Mouse (Mus musculus) gastrocnemius, postnatal 25 days (tissue): ENCODE results near the gene Sema5b. TPM values are rescaled to one million over a fixed set of nuclear protein-coding genes. Genes with fewer than 3 reads are reported as not detected.
"Not testable (repeated sequence)": the region's sequence is repeated elsewhere in the genome, so short reads cannot be mapped to it uniquely, and the experiment has no call there.

Source experiments
- DNase-seq: peaks from one replicate; pipeline ENCODE4 v3.0.0; 2022
- total RNA-seq, 2 experiments: library from RNA; stranded (reverse); gene quantifications; 1 replicate in 1 of 2; 2 replicates in 1 of 2; pipeline ENCODE4 v1.2.3; 2021

Sema5b gene
- total RNA-seq, 2 experiments from 2014 or later, result 0.20 to 0.35 TPM

DNA sequence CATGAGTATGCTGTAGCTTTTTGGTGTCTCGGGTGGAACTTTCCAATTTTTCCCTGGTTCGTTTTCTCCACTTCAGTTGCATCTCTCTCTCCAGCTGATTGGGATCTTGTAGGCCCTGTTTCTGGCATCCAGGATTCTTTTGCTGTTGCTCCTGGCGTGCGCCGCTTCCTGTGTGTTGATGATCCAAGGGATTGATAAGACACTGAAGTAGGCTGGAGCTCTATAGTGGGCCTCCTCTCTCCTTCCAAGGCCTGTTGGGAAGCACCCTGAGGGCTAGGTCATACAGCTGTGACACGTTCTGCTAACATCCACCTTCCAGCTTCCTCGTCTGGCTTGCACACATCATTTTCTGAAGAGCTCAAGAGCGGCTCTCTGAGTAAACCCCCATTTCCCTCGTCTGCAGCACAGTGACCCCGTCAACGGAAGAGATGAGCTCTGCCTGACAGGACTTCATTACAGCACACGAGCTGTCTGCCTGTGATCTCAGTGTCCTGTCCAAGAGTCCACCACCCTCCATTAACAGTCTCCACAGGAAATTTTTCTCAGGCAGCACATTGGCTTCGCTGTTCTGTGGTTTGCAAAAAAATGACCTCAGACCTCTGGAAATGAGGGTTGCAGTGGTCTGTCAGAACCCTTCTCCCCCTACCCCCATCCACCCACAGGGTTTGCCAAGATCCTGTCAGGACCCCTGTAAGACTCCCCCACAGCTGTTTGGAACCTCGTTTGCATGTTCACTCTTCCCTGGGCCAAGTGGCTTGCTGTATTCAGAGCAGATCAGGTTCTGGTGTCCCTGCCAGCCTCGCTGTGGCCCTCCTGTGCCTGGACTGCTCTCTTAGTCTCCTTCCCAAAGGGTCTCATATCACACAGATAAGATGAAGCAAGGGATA is 14.9 kb downstream of the Sema5b start:
- DNase-seq, result no peak

DNA sequence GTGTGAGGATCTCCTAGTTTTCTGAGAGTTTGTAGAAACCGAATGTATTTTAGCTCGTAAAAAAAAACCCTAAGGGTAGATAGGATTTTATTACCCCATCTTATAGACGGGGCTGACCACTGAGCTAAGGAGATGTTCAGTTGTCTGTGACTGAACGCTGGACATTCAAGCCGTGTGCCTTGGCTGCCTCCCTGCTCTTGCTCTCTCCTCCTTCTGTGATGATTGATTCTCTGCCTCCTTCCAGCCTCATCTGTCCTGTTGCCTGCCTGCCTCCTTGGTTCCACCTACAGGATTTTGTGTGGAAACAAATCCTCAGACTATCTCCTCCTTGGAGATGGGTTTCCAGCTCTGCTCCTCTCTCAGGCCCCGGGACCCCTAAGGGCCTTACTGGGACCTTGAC is 16.1 kb downstream of the Sema5b start:
- DNase-seq, result no peak

DNA sequence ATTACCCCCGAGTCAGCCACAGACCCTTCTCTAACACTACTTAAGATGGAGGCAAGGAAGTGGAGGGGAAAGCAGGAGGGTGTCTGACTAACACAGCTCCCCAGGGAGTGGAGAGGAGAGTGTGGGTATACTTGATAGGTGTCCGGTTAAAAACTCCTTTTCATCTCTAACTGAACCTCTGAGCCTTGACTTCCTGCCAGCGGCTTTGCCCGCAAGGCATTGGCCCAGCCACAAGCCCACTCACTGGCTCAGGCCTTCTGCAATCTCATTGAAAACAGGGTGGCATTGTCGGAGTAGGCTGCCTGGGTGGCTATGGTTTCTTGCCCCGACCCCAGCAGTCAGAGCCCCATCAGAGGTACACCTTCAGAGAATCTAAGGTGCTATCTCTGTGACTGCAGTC is 20.6 kb downstream of the Sema5b start:
- DNase-seq, result no peak

DNA sequence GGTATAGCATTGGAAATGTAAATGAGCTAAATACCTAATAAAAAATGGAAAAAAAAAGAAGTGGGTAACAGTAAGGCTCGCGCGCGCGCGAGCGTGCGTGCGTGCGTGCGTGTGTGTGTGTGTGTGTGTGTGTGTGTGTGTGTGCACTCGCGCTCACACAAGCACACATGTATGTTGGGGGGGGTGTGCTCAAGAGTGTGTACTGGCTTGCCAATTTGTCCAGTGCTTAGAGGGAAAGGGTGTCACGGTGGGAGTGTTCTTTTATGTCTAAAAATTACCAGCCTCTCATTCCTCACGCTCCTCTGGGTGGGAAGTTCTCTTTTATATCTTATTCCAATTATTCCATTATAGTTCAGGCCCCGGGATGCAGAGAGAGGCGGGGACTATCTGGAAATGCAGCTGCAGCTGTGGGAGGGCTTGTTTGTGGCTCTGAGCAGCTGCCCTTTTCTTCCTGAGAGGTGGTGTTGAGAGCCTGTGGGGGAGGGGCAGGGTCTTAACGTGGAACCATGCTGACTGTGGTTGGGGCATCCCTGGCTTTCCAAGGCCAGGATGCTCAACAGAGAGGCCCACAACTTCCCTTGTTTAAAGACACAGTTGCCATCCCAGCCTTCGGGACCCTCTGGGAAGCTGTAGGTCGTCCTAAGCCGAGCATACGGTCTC is 23.4 kb downstream of the Sema5b start:
- no peak for DNase-seq

DNA sequence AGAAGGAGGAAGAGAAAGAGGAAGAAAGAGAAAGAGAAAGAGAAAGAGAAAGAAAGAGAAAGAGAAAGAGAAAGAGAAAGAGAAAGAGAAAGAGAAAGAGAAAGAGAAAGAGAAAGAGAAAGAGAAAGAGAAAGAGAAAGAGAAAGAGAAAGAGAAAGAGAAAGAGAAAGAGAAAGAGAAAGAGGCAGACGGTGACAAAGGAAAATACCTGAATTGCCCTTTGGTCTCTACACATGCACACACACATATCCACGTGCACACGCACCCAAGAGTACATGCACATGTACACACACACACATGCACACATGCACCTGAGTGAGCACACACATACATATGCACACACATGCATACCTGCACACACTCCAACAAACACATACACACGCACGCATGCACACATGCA is 24.7 kb downstream of the Sema5b start:
- not testable (repeated sequence) for DNase-seq

DNA sequence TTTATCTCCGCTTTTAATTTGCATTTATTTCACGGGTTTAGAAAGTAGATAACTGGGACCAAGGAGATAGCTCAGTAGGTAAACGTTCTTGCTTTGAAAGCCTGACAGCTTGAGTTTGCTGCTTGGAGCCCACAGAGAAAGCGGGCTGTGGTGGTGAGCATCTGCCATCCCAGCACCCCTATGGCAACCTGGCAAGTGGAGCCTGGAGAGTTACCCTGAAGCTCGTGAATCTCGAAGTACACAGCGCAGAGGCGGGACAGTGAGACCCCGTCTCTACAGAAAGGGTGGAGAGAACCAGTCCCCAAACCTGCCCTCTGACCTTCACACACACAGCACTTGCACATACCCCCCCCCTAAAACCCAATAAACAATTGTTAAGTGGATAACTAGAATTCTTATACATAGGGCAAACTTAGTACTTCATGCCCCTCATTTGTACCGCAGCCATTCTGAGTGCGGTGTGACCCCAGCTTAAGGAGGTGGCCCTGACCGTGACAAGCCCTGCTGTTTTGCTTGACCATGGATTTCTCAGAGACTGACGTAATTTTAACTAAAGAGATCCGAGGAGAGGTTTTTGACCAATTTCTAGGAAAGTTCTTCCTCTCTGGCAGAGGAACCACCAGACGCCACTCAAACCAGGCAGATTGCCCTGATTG is 27.4 kb downstream of the Sema5b start:
- no peak for DNase-seq

DNA sequence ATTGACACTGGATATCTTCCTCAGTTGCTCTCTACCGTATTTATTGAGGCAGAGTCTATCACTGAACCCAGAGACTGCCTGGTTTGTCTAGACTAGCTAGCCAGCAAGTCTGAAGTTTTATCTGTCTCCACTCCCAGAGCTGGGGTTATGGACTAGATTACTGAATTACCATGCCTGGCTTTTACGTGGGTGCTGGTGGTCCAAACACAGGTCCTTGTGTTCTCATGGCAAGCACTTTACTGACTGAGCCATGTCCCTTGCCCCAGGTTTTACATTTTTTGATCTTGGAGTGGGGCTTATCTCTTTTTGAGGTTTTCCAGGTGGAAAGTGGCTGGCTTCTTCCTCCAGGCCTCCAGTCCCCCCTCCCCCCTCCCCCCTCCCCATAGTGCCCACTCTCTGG is 28.4 kb downstream of the Sema5b start:
- no peak for DNase-seq

DNA sequence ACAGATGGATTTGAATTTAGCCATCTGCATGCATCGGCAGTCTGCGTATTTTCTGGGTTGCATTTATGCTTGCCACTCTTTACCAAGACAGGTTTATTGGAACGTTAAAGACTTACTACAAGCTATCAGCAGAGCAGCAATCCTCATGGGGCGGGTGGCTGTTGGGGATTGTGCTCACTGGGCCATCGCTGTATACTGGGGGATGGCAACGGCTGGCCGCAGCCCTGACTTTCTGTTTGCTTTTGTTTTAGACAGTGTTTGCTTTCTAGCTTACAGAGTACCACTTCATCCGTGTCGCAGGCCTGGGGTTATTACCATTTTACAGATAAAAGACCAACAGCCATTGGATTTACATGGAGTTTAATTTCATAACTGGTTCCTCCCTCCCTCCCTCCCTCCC is 28.8 kb downstream of the Sema5b start:
- DNase-seq, result no peak

DNA sequence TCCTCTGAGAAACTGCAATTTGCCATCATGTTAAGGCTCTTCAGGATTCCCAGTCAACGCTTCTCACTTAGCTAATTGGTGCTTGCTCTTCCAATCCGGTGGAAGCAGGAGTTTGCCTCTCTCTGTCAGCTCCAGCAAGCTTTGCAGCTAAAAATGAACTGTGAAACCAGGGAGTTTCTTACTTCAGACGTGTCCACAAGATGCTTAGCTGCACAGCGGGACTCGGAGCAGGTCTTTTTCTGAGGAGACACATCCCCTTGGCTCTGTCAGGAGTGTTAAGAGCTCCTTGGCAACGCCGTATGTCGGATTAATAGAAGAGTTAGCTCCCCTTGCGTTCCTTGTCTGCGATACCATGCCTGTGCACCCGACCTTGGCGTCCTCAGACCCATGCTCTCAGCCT is 29.7 kb downstream of the Sema5b start:
- DNase-seq, result no peak

DNA sequence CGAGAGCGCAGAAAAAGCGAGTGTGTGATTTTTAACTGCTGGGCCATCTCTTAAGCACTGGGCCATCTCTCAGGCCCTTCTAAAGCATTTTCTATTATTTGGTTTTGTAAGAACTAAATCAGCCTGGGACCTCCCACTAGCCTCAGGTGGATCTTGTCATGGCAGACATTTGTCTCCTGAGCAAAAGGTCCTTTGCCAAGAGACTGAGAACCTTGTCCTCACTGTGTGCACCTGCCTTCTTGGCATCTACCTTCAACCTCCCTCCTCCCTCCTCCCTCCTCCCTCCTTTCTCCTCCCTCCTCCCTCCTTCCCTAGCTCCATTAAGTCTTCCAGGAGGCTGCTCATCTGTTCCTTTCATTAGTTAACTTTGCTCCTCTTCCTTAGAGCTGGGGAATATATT is 32.6 kb downstream of the Sema5b start:
- no peak for DNase-seq

DNA sequence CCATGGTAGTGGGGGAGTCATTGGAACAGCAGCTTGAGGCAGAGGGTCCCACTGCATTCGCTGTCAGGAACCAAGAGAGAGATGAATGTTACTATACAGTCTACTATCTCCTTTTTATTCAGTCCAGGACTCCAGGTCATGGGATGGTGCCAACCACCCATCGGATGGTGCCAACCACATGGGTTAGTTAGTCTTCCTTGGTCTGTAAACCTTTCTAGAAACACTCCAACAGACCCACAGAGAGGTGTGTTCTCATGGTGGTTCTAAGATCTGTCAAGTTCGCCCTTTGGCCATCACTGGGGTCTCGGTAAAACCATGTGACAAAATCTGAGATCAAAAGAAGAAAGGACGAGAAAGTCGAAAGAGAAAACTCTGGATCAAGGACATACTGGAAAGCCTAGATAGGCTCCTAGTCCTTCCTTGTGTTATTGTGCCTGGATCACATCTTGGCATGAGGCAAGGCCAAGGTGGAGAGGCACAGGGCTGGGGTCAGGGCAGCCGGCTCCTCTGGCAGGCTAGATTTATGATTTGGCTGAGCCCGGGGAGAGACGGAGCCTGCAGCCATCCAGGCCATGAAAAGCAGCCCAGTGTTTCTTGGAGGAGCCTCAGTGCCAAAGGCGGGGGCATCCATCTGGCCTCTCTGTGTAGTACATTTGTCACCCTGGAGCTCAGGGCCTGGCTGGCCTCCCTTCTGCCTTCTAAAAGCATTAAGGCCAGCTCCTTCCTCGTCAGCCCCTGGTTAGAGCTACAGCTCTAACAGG is 36.4 kb downstream of the Sema5b start:
- DNase-seq, result peak; percentile 79

DNA sequence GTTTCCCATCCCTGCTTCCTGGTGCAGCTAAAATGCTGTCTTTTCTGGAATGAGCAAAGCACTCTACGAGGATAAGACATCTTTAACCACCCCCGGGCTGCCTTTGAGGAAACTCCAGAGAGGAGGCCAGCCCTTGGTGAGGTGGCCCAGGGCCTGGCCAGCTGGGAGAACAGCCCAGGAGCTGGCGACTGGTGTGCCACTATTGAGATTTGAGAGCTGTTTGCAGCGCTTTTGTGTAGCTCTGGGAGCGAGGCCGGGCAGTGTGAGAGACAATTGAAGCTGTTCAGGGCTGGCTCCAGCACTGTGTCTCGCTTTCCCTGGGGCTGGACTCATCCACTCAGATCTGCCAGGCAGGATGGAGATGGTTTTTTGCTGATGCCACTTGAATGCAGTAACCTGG is 40.4 kb downstream of the Sema5b start:
- DNase-seq, result no peak

DNA sequence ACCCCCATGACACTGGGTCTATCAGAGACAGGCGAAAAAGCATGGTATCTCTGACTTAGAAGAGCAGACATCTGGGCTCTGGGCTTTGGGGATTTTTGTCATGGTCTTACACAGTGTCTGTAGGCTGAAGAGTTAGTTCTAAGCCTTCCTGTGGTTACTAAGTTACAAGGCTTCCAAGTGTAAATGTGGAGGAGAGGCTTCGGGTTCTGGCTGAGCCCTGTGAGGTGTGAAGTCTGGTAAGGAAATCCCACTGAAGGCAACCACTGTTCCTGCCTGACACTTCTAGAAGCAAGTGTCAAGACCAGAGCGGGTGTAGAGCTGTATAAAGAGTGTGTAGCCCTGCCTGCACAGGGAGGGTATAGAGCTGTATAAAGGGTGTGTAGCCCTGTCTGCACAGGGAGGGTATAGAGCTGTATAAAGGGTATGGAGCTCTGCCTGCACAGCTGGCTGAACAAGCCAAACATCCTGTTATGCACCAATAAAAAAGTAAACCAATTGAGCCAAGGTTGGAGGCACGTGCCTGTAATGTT is 42.7 kb downstream of the Sema5b start:
- no peak for DNase-seq

DNA sequence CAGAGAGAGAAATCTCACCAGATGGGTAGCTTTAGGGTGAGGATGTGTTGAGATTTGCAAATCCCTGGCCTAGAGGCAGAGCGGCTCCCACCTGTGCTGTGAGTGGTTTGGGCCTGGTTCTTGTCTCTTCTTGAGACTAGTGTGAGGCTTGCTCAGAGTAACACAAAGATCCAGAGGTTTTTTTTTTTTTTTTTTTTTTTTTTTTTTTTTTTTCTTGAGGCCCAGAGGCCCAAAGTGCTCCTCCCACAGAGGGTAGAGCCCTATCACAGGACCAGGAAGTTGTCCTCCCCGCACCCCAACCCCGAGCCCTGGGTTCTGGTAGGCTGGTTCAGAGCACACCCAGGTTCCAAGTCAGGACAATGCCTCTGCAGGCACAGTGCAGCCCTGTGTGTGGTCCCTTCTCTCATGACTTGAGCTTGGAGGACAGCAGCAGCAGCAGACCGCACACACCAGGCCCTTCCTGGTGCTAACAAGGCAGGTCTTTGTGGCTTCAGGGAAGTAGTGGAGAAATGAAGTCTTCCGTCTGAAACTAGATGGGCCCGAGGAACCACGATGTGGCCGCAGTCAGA is 44.3 kb downstream of the Sema5b start:
- no peak for DNase-seq

DNA sequence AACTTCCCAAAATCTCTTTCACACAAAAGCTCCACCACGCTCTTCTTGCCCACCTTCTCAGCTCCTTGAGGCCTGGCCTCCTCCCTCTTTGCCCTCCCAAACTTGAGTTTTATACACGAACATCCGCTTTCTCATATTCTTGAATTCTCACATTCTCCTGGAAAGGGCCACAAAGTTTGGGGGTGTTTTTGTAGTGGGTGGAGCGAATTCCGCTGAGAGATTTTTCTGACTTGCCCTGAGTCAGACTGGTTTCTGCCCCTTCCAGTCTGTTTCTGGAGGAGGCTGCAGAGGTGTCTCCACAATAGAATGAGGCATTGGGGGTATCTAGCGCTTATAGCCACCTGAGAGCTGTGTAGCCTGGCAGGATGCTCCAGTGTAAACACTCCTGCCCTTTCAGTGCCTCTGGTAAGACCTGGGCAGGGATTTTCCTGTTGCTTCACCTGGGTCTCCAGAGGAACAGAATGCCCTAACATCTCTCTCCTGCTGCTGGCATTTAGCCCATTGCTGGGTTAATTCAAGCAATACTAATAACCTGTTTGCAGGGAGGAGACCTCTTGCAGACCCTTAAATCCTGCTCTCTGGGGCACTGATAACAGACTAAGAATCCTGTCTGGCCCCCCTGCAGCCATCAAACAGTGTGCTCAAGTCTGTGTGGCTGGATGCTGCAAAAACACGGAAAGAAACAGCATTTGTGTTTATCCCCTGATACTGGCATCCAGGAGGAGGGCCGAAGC is 46.3 kb downstream of the Sema5b start:
- DNase-seq, result no peak

DNA sequence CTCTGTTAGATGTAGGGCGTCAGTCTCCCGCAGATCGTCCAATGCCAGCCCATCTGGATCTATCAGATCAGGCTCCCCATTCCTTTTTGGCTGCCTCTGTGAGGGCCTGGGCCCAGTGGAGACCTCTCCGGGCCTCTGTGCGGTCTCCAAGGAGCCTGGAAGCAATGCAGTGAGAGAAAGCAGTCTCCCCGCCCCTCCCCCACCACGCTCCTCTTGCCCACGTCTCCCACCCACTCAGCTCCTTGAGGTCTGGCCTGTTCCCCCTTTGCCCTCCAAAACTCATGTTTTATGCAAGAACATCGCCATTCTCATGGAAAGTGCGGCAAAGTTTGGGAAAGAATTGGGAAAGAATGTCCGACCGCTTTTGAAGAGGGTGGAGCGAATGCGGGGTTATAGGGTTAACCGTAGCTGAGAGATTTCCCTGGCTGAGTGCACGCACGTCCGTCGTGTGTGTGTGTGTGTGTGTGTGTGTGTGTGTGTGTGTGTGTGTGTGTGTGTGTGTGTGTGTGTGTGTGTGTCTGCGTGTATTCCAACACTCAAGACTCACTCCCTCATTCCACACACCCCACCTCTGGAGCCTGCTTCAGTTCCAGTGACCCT is 47.0 kb downstream of the Sema5b start:
- no peak for DNase-seq

DNA sequence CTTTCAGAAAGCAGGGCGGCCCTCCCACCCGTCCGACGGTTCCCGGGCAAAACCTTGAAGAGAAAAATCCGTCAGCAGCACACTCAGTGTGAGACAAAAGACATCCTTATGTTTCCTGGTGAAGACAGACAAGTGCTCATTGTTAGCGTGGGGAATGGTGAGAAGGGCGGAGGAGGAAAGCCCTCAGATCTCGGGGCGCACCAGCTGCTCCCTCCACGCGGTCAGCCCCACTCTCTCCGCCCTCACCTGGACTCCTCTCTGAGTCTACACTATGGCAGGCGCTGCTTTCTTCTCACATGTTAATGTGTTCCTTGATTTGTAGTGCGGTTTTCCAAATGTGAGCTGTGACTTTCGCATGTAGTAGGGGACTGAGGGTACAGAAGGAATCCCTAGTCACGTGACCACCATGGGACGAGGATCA is 47.8 kb downstream of the Sema5b start:
- DNase-seq, result no peak

DNA sequence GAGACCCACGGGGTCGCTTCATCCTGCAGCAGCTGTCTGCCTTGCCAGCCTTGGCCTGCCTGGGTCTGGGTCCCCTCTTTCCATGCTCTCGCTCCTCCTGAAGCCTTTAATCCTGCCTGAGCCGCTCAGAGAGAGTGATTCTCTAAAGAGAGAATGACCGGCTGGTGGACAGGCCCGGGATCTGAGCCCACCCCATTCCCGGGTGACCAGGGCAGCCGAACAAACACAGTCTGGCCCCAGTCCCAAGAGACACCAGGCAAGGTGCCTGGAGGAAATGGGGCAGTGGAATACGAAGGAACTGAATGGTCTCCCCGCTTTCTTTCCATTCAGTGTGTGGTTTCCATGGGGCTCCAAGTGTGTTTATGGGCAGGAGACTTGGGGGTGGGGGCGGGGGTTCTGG is 50.8 kb downstream of the Sema5b start:
- no peak for DNase-seq

DNA sequence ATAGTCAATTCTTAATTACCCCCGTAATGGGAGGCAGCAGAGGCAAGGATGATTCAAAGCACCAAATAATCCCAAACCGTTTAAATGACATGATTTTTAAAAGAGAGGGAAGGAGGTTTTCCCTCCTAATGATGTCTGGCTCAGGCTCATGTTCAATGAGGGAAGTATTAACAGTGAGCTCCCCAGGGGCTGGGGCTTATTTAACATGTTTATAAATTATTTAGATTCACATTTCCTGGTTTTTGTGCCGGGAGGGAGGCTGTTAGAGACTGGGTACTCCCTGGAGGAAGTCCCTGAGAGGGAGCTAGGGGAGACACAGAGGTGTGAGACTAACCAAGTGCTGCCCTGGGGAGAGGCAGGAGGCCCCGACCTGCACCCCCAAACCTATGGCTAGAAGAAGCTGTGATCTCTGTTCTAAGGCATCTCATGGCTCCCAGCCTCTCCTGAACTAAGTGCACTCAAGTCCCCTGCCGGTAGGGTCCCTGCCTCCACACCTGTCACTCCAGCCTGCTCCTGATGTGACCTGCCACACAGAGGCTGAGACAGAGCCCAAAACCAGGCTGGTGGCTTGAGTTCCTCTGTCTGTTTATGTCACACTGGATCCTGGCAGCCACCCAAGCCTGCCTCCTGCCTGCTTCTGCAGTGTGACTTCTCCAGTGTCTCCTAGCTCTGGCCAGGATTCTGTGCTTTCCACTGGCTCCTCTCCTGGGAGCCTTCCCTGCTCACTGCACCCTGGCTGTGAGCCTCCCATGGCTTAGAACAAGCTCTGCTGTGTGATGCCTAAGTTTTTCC is 51.5 kb downstream of the Sema5b start:
- DNase-seq, result peak; percentile 36

DNA sequence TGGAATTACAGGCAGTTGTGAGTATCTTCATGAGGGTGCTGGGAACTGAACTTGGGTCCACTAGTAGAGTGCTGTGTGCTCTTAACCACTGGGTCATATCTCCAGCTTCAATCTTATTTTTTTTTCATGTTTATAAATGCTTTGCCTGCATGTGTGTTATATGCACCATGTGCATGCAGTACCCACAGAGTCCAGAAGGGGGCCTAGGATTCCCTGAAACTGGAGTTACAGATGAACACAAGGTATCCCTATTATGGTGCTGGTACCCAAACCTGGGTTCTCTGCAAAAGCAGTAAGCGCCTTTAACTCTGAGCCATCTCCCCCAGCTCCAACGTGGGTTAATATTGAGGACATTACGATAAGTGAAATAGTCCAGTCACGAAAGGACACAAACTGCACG is 52.5 kb downstream of the Sema5b start:
- DNase-seq, result no peak
